ENCODE assay signal across 21 mouse cellular contexts in genomic region chr13:70227167-70227566, GRCm38 (mm10).
"Had no signal": no experiment of that assay in that cellular context is flagged by ENCODE, and none has a peak within 500 bp of the region (broad histone marks: within the 10 kb centered on the region; RNA-seq: fewer than 3 reads in every experiment).

No protein-coding gene starts in this region.

- H3K9ac ChIP-seq: liver, embryonic 13.5 days; midbrain, embryonic 13.5 days; neural tube, embryonic 15.5 days had no signal

- DNase-seq: kidney, adult 18-20 months; kidney, adult 9 months; kidney, postnatal 14 days; kidney, postnatal 4 days; liver, embryonic 13.5 days; lung, adult 2 months; lung, postnatal 14 days; lung, postnatal 4 days; right cerebral cortex, adult 18-20 months; right cerebral cortex, postnatal 14 days; right cerebral cortex, postnatal 4 days; thymus, adult 2 months; thymus, postnatal 14 days; thymus, postnatal 4 days had no signal

- H3K9me3 ChIP-seq: liver, embryonic 13.5 days; midbrain, embryonic 10.5 days; midbrain, embryonic 13.5 days; neural tube, embryonic 15.5 days had no signal

- H3K4me3 ChIP-seq: layer of hippocampus, adult 2 months; liver, embryonic 13.5 days; midbrain, embryonic 10.5 days; midbrain, embryonic 13.5 days; myocyte; neural tube, embryonic 15.5 days had no signal

- H3K4me2 ChIP-seq: liver, embryonic 13.5 days; midbrain, embryonic 13.5 days; neural tube, embryonic 15.5 days had no signal

- H3K27ac ChIP-seq: layer of hippocampus, adult 2 months; liver, embryonic 13.5 days; midbrain, embryonic 10.5 days; midbrain, embryonic 13.5 days; neural tube, embryonic 15.5 days; stomach, postnatal 0 days had no signal

- H3K4me1 ChIP-seq: liver, embryonic 13.5 days; midbrain, embryonic 10.5 days; midbrain, embryonic 13.5 days; neural tube, embryonic 15.5 days had no signal

- ATAC-seq: midbrain, embryonic 13.5 days; midbrain, embryonic 16.5 days had no signal

- H3K36me3 ChIP-seq: liver, embryonic 13.5 days; midbrain, embryonic 10.5 days; midbrain, embryonic 13.5 days; neural tube, embryonic 15.5 days had no signal

- H3K27me3 ChIP-seq: liver, embryonic 13.5 days; midbrain, embryonic 13.5 days; neural tube, embryonic 15.5 days had no signal
